Mouse (Mus musculus) adrenal gland, postnatal 25 days (tissue): Measurements from ENCODE around the gene Srpk2. TPM values are rescaled to one million over a fixed set of nuclear protein-coding genes. Genes with fewer than 3 reads are reported as not detected.
"Not testable (repeated sequence)": the region's sequence is repeated elsewhere in the genome, so short reads cannot be mapped to it uniquely, and the experiment has no call there.

ENCODE experiments used
- DNase-seq: peaks from one replicate; pipeline ENCODE4 v3.0.0; 2021; ENCODE audit warnings: mixed read lengths
- total RNA-seq: library from RNA; stranded (reverse); gene quantifications from 2 replicates; pipeline ENCODE4 v1.2.3, GENCODE M21; 2021

Srpk2 gene
- total RNA-seq, 1 experiment from 2014 or later = 57.0 TPM

GRCm38 (mm10) chr5:23674829-23675498, 9.5 kb downstream of the Srpk2 start:
- DNase-seq = peak; percentile 69

GRCm38 (mm10) chr5:23672136-23672535, 12.3 kb downstream of the Srpk2 start:
- DNase-seq = peak; percentile 14

- DNase-seq = no peak
These were observed 13.5 kb downstream of the Srpk2 start for GRCm38 (mm10) chr5:23670880-23671279.

- DNase-seq = no peak
These were observed 18.5 kb downstream of the Srpk2 start for GRCm38 (mm10) chr5:23665906-23666305.

GRCm38 (mm10) chr5:23661191-23661590, 23.2 kb downstream of the Srpk2 start:
- no peak for DNase-seq

- no peak for DNase-seq
These were observed 26.4 kb downstream of the Srpk2 start for GRCm38 (mm10) chr5:23658017-23658416.

- no peak for DNase-seq
These were observed 27.8 kb downstream of the Srpk2 start for GRCm38 (mm10) chr5:23656590-23656989.

GRCm38 (mm10) chr5:23655030-23655429, 29.4 kb downstream of the Srpk2 start:
- no peak for DNase-seq

GRCm38 (mm10) chr5:23652326-23652725, 32.1 kb downstream of the Srpk2 start:
- no peak for DNase-seq

- DNase-seq = no peak
These were observed 32.6 kb downstream of the Srpk2 start for GRCm38 (mm10) chr5:23651786-23652185.

- no peak for DNase-seq
These were observed 33.9 kb downstream of the Srpk2 start for GRCm38 (mm10) chr5:23650504-23650903.

GRCm38 (mm10) chr5:23649246-23649645, 35.2 kb downstream of the Srpk2 start:
- DNase-seq = no peak

GRCm38 (mm10) chr5:23645671-23646070, 38.7 kb downstream of the Srpk2 start:
- no peak for DNase-seq

GRCm38 (mm10) chr5:23639193-23639592, 45.2 kb downstream of the Srpk2 start:
- not testable (repeated sequence) for DNase-seq

- no peak for DNase-seq
These were observed 46.4 kb downstream of the Srpk2 start for GRCm38 (mm10) chr5:23638023-23638422.

- no peak for DNase-seq
These were observed 47.1 kb downstream of the Srpk2 start for GRCm38 (mm10) chr5:23637337-23637736.

GRCm38 (mm10) chr5:23631490-23631889, 52.9 kb downstream of the Srpk2 start:
- no peak for DNase-seq

- DNase-seq = no peak
These were observed 57.2 kb downstream of the Srpk2 start for GRCm38 (mm10) chr5:23627221-23627620.

GRCm38 (mm10) chr5:23626173-23626572, 58.2 kb downstream of the Srpk2 start:
- no peak for DNase-seq

GRCm38 (mm10) chr5:23620621-23621020, 63.8 kb downstream of the Srpk2 start:
- DNase-seq = no peak

GRCm38 (mm10) chr5:23618656-23619055, 65.8 kb downstream of the Srpk2 start:
- no peak for DNase-seq

GRCm38 (mm10) chr5:23617104-23617415, 67.4 kb downstream of the Srpk2 start:
- no peak for DNase-seq

- DNase-seq = peak; percentile 40
These were observed 67.9 kb downstream of the Srpk2 start for GRCm38 (mm10) chr5:23616270-23617103.
